Mouse (Mus musculus): Measurements from ENCODE around the gene Fry. TPM values are rescaled to one million over a fixed set of nuclear protein-coding genes. Genes with fewer than 3 reads are reported as not detected.
A peak's percentile ranks its signal among the peaks of the same experiment; 100 is the strongest.

Fry gene
- total RNA-seq (2017): 110 and 115 TPM in 2 replicates

DNA sequence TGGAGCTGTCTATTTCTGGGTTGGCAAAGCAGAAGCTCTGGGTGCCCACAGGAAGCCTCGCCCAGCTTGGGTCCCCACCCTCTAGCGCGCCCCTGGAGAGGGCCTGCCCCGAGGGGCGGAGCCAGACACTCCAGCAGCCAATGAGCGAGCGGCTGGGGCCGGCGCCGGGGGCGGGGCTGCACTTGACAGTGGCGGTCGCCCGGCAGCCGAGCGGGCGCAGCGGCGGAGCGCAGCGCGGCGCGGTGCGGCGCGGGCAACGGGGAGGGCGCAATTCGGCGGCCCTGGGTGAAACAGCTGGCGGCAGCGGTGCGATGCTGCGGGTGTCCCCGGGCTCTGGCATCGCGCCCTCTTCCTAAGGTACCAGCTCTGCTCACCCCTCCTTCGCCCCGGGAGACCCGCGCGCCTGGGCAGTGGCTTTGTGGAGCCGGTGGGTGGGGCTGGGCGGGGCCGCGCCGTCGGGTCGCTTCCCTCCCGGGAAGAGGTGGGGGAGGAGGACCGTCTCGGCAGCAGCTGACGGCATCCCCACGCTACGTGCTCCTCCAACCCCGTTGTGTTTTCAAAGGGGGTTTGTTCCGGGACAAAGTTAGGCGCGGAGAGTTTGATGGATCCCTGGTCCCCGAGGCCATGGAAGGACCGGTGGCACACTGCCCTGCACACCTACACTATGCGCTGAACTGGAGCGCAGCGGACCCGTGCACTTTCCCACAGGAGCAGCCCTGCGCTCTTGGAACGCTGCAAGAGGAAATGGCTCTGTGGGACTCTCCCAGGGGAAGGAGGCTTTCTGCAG lies at the start of gene Fry:
Gene Fry, plus strand, starts transcription at position 191 of the 787 bp plus-strand sequence.
- peak; percentile 93 for ATAC-seq (ENCODE audit: extremely low read depth, insufficient number of reproducible peaks, low FRiP score, poor library complexity, severe bottlenecking)

DNA sequence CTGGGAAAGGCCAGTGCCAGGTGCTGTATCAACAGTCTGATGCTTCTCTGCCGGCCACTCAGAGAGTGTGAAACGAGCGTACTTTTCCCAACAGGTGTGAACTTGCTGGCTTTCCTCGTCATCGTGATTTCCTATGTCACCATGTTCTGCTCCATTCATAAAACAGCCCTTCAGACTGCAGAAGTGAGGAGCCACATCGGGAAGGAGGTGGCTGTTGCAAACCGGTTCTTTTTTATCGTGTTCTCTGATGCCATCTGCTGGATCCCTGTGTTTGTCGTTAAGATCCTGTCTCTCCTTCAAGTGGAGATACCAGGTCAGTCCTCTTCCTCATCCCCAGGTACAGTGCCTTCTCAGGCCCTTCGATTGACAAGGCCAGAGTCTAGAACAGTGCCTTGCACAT lies 48.4 kb upstream of the Fry start:
- ATAC-seq (ENCODE audit: extremely low read depth, insufficient number of reproducible peaks, low FRiP score, poor library complexity, severe bottlenecking): no peak

DNA sequence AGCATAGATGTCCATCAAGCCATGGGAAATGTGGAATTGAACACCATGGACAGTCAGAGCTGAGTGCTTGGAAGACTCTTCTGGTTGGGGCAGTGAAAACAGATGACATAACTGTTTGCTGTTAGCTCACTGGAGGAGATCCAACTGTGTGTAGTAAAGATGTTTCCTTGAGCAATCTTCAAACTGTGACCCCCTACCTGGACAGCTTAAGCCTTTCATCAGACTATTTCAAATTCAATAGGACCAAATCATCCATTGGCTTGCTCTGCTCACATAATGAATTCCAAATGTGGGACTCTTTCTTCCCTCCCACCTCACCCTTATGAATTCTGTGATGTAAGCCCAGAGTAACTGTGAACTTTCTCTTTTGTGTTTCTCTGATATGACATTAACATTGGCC lies 46.7 kb upstream of the Fry start:
- no peak for ATAC-seq (ENCODE audit: extremely low read depth, insufficient number of reproducible peaks, low FRiP score, poor library complexity, severe bottlenecking)

DNA sequence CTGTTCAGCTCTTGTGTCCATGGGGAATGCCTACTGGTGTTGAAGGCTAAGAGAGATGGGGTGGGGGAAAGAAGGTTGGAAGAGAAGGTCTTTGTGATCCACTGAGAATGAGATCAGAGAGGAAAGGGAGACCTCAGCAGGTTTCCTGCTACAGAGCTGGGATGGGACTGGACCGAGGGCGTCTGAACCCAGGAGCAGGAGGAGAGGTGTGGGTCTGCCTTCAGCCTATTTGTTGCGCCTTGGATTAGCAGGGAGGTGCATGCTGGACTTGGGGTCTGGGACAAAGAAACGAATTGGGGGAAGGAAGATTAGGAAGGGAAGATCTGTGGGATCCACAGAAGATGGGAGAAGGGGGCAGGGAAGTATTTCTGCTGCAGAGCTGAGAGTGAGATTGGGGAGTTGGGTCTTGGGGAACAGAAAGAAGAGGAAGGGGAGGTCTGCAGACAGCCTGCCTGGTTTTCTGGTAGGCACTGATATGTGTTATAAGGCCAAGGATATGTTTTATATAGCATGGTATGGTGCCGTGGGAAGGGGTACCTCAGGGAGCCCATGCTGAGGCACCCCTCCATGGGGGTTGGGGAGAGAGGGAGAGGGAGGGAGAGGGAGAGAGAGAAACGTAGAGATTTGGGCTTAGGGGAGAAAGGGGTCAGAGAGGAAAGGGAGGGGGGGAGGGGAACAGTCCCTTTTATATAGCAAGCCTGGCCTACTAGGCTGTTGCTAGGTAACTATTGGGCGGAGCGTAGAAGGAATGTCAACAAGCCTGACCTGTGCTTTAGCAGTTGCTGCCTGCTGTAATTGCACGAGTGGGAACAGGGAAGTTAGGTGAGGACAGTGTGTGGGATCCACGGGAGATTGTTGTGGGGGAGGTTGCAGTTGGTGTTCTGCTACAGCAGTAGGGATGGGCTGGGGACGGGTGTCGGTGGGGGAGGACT lies 38.3 kb upstream of the Fry start:
- no peak for ATAC-seq (ENCODE audit: extremely low read depth, insufficient number of reproducible peaks, low FRiP score, poor library complexity, severe bottlenecking)

DNA sequence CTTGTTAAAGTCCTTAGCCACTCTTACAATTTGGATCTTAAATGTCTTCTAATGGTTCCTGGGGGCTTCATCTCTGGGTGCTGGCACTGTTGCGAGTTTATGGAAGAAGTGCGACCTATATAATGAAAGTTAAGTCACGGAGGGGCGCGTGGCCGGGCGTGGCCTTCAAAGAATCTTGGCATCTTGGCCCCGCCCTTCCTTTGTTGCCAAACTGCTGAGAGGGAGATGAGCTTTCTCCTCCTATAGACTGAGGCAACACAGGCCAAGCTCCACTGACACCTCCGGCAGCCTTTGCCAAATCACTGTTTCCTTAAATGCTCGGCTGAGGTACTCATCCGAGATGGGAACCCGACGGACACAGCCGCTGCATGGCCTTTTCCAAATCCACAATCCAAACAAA lies 35.7 kb upstream of the Fry start:
- no peak for ATAC-seq (ENCODE audit: extremely low read depth, insufficient number of reproducible peaks, low FRiP score, poor library complexity, severe bottlenecking)

DNA sequence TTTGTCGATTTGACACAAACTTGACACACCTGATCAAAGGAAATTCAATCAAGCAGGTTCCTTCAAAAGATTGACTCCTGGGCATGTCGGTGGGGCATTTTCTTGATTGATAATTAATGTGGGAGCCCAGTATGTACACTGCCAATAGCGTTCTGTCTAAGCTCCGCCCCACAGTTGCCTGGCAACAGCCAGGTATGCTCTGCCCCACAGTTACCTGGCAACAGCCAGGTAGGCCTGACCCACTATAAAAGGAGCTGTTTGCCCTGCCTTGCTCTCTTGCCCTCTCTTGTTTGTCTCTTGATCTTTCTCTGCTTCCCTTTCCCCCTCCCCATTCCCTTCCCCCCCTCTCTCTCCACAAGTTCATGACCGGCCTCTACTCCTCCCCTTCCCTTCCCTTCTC lies 35.3 kb upstream of the Fry start:
- no peak for ATAC-seq (ENCODE audit: extremely low read depth, insufficient number of reproducible peaks, low FRiP score, poor library complexity, severe bottlenecking)

DNA sequence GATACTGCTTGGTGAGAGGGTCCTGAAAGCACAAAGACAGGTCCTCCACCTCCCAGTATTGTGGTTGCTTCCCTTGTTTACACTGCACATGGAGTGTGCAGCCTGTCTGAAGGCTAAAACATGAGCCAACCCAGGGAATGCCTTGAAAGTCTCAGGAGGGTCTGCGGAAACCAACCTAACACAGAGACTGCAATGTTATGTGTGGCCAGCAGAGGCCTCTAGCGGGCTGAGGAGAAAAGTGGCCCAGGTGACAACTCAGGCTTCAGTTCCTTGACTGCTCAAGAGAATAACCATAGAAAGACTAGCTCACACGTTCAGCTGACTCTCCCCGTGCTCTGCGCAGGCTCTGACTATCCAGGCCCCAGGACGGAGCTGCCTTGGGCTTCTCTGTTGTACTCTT lies 20.8 kb upstream of the Fry start:
- ATAC-seq (ENCODE audit: extremely low read depth, insufficient number of reproducible peaks, low FRiP score, poor library complexity, severe bottlenecking): peak; percentile 94

DNA sequence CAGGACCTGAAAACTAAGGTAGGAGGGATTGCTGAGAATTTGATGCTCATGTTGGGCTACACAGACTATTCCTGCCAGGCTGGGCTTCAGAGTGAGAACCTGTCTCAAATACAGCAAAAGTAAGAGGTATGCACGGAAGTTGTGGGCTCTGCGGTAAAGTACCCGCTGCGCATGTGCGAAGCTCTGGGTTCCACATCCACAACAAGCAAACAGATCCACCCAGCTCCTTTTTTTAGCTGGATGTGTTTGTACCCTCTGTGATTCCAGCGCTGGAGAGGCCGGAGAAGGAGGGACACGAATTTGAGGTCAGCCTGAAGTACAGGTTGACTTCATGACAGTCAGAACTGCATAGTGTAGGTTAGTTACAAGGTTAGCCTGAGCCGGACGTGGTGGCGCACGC lies 19.7 kb upstream of the Fry start:
- ATAC-seq (ENCODE audit: extremely low read depth, insufficient number of reproducible peaks, low FRiP score, poor library complexity, severe bottlenecking): no peak

DNA sequence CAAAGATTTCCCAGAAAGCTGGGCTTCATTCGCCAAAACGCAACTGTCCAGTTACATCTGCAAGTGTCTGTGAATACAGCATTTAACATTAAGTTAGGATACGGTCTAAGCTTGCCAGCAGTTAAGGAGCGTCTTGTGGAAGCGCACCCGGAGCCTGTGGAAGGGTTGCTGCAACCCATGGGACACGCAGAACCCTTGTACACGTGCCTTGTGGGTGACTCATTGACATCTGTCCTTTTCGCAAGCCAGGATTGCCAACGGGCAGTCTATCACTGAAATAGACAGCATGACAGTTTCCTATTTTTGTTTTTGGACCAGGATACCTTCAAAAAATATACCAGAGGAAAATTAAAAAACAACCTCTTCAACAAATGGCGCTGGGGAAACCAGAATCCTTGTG lies 16.7 kb upstream of the Fry start:
- ATAC-seq (ENCODE audit: extremely low read depth, insufficient number of reproducible peaks, low FRiP score, poor library complexity, severe bottlenecking): no peak

DNA sequence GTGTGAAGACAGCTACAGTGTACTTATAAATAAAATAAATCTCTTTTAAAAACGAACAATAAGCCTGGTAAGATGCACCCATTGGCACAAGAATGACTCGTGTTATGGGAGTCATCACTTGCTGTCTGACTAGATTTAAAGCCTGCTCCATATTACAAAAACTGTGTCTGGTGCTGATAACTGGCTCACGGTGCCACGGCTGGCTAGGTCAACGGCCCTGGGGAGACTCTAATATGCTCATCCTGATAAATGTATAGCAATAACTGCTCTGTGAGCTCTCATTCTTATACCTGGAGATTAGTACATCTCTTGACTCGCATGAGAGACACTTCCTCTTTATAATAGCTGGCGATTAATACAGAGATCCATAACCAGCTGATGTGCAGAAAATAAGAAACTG lies 12.1 kb upstream of the Fry start:
- no peak for ATAC-seq (ENCODE audit: extremely low read depth, insufficient number of reproducible peaks, low FRiP score, poor library complexity, severe bottlenecking)

DNA sequence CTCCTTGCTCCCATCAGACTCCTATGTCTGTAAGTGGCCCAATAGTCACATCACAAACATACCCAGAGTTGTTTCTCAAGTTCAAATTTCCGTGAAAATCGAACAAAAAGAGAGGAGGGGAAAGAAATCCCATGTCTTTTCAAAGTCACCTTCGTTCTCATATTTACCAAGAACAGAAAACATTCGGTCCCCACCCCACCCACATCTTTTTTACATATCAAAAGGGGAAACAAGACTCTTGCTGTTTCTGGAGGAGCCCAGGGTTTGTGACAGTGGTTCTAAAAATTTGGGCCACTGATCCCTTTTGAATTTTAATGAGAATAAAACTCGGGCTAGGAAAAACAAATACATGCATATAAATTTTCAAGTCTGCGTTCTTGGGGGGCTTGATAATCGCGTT lies 7.2 kb upstream of the Fry start:
- ATAC-seq (ENCODE audit: extremely low read depth, insufficient number of reproducible peaks, low FRiP score, poor library complexity, severe bottlenecking): no peak

DNA sequence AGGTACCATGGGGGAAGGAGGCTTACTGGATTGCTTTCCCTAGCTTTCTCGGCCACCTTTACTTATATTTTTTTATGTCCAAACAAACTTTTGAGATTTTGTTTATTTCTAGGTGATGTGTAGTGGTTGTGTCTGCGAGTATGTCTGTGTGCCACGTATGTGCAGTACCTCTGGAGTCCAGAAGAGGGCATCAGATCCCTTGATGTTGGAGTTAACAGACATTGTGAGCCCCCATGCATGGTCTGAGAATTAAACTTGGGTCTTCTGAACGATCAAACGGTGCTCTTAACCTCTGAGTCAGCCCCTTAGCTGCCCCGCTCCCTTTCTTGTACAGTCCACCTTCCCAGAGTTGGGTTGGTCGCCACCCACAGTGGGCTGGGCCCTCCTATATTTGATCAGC lies 4.4 kb upstream of the Fry start:
- ATAC-seq (ENCODE audit: extremely low read depth, insufficient number of reproducible peaks, low FRiP score, poor library complexity, severe bottlenecking): no peak

DNA sequence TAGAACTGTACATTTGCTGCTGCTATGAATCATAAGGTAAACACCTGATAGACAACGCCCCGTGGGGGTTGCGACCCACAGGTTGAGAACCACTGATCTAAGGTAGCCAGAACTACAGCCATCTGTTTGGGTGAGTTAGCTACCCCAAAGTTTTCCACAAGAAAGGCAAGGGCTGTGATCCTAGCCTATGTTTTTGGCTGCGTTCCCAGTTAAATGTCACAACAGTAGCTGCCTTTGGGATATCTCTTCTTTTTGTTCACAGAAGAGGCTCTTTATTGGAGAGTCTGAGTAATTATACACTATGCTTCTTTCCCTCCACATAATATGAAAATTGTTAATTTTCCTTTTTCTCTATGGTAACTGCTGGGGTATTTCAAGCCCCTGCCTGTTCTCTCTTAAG lies 3.7 kb upstream of the Fry start:
- no peak for ATAC-seq (ENCODE audit: extremely low read depth, insufficient number of reproducible peaks, low FRiP score, poor library complexity, severe bottlenecking)

DNA sequence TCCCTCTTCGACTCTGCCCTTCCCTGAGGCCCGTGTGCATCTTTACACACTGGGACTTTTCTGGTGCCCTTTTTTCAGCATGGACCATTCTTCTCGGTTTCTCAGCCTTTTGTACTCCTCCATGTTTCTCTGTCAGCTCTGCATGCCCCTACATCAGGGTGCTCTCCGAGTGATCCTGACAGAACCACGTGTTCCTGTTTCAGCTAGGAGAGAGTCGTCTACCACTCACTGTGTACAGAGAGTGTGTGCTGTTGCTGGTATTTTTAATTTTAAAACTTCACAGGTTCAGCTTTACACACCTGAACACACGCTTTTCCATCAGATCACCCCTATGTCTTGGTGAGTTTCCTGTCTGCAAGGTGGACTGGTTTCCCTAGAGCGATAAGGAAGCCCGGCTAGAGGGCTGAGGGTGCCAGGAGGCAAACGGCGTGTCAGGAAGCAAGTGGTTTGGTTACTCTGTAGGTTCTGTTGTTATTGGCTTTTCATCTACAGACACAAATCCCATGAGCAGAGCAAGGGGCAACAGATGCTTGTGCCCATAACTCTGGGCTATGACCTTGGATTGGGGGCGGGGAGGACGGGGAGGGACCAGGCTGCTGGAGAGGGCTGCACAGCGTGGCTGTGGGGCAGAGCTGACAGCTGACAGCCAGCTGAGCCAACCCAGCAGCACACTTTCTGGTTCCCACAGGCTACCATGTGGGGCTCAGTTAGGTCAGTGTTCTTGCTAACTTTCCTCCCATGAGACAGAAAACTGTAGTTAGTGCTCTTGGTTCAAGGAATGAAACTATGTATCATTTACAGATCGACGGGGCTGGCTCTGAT lies 3.0 kb upstream of the Fry start:
- ATAC-seq (ENCODE audit: extremely low read depth, insufficient number of reproducible peaks, low FRiP score, poor library complexity, severe bottlenecking): no peak

DNA sequence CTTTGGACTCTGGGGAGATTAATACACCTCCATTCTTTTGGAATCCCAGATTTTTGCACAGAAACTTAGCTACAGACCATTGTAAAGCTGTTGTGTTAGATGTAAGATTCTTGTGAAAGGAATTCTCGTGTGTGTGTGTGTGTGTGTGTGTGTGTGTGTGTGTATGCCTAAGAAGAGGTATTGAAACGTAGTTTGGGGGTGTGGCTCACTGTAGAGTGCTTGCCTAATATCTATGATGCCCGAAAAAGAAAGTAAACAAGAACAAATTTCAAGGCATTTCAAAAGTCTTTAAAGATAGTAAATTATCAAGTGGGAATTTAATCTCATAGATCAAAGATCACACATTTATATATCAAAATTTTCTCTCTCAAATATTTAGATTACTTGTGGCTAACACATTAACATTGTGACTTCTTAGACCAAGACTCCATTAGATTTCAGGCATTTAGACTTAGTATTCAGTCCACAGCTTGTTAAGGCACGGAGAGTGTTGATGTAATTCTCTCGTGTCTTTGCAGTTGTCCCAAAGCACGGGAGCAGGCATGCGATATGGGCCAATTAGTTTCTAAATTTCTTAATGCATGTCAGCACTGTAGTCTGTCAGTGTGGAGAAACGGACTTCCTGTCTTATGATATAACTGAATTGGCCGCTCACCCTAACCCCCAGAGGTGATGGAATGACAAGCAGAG lies 2.1 kb upstream of the Fry start:
- ATAC-seq (ENCODE audit: extremely low read depth, insufficient number of reproducible peaks, low FRiP score, poor library complexity, severe bottlenecking): no peak

DNA sequence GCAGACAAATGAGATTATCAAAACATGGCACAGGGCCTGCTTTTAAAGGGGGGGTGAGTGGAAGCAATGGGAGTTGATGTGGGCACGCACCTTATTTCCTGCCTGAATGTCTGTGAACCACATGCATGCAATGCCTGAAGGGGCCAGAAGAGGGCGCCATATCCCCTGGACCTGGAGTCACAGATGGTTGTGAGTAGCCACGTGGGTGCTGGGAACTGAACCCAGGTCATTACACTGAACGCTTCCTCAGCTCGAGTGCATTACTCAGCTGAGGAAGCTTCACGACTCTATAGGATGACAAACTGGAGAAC lies 1.6 kb upstream of the Fry start:
- no peak for ATAC-seq (ENCODE audit: extremely low read depth, insufficient number of reproducible peaks, low FRiP score, poor library complexity, severe bottlenecking)

DNA sequence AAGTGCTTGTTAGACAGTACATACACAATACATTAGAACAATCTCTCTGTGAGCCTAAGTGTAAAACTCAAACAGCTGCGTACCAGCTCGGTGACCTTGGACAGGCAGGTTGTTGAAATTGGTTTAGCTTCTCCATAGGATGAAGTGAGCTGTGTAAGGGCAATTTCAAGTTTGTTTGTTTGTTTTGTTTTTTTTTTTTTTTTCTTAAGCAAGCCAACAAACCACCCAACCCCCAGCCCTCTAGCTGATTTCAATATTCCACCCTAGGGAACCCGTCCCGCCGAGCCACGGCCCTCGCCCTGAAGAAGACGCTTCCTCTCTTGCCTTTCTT lies 356 bp upstream of the Fry start:
- no peak for ATAC-seq (ENCODE audit: extremely low read depth, insufficient number of reproducible peaks, low FRiP score, poor library complexity, severe bottlenecking)

DNA sequence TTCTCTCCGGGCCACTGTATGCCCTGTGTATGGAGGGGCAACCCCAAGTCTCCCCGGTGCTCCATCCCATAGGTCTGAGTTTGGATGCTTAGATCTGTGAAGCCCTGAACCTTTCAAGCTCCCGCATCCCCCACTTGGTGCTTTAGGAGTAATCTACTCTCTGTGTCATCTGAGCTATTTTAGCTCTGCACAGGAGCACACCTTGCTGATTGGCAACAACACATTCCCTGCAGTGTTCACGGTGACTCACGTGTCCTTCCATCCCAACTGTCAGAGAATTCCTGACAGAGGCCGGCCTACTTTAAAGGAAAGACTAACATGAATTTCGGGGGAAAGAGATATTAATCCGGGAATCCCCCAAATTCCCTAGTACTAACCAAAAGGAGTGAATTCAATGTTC lies 2.2 kb downstream of the Fry start:
- ATAC-seq (ENCODE audit: extremely low read depth, insufficient number of reproducible peaks, low FRiP score, poor library complexity, severe bottlenecking): no peak

DNA sequence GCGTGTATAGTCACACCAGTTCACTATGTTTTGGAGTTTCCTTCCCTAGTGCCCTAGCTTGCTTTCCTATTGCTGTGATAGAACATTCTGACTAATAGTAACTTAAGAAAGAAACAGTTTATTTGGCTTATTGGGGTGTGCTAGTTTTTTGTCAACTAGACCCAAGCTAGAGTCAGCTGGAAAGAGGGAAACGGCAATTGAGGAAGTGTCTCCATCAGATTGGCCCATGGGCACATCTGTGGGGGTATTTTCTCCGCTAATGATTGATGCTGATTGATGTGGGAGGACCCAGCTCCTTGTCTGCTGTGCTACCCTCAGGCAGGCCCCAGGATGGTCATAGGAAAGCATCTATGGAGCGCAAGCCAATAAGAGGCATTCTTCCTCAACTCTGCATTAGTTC lies 3.6 kb downstream of the Fry start:
- no peak for ATAC-seq (ENCODE audit: extremely low read depth, insufficient number of reproducible peaks, low FRiP score, poor library complexity, severe bottlenecking)

Data from neutrophil, adult 5-6 weeks (primary cell).